Mouse (Mus musculus): ENCODE data around the gene H2-K1.

DNA sequence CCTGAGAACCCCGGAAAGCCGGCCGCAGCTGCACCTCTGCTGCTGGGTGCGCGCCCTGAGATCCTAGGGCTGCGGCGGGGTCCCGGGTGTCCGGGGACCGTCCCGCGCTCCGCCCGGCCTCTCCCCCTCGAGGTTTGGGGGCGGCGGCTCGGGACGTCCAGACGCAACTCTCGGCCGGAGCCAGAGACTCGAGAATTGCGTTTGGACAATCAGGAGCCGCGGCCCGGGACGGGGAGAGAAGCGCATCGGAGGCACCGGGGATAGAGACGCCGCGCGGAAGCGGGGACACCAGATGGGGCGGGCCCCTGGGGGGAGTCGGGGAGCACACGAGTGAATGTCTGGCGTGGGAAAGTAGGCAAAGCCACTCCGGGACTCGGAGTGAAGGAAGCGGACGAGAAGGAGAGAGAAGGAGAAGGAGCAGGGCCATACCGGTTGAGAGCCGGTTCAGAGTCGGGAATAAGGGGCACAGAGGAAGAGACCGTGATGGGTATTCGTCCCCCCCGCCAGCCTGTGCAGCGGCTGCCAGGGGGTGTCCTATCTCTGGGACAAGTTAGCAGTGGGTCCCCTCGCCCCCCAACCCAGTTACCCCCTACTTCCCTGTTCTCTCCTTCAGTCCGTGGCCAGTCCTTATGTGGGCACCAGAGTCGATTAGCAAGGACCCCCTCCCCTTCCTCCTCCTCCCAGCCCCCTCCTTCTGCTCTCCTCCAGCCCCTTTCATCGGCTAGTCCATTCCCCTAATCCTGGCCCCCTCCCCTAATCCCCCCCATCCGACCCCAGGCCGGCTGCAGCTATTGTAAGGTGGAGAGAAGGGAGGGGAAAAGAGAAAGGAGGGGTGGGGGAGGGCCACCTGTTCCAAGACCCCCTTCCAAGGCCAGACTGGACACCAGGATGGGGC, 25.0 kb upstream of the H2-K1 start:
- TF ChIP-seq CTCF (IDR thresholded peaks at IDR 0.05; ENCODE audit: insufficient read depth, low read depth, low read length) (no peak), POLR2A (IDR thresholded peaks at IDR 0.05; ENCODE audit: insufficient read depth, low read depth, low read length) (no peak; the same call in 1 of the 2 replicates)
